Mouse (Mus musculus) 3T3-L1 (cell line): ENCODE measurements around the gene Cldn17.
A peak's percentile ranks its signal among the peaks of the same experiment; 100 is the strongest.

ENCODE experiments used
- DNase-seq: peaks from one replicate; pipeline ENCODE4 v3.0.0-alpha.2; 2015; ENCODE audit warnings: low read depth, low spot score

The Cldn17 gene

DNA sequence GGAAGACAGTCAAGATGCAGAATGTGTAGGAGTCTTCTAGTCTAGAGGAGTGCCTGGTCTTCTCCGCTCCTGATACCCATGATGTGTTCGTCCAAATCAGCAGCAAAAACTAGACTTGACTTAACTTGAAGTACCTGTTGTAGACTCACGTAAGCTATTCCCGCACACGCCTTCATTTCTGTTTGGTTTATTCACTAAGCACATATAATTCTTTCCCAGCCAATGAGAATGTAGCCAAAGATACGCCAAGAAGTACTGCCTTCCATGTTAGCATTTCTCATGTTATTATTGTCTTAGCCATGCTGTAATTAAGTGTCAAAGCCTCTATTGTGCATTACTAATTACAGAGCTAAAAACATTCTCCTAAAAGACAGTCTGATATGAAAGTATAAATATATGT lies at the start of gene Cldn17:
Cldn17 (minus strand) TSS at position 101 of the 400 bp plus-strand sequence.
- DNase-seq = no peak

DNA sequence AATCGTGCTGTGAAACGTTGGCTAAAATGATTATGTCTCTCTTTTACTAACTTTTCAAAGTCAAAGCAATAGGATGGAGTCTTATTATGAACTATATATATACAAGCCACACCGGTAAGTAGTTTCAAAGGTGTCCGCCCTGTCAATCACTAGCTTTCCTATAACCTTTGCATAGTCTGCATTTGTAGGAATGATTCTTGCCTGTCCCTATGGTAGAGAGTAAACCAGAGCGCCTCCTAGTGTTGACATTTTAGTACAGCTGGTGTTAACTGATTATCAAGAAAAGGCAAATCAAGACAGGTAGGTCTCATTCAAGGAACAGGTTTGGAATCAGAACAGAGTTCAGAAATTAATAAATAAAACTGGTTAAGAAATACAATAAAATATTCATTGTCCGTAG lies 35.7 kb upstream of the Cldn17 start:
- peak; percentile 28 for DNase-seq

DNA sequence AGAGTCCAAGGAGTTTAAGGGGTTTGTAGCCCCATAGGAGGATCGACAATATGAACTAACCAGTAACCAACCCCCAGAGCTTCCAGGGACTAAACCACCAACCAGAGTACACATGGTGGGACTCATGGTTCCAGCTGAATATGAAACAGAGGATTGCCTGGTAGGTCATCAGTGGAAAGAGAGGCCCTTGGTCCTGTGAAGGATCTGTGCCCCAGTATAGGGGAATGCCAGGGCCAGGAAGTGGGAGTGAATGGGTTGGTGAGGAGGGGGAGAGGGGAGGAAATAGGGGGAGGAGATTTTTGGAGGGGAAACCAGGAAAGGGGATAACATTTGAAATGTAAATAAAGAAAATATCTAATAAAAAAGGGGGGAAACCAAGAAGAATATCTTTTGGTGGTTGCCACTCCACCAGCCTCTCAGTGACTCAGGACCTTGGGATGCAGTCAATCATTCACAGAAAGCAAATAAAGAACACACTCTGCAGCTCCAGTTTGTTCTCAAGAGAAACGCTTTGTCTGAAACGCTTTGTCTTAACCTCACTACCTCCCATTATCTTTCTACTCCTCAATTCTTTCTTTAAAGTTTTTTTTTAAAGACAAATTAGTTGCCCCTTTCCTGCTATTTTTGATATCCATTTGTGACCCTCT lies 33.2 kb upstream of the Cldn17 start:
- DNase-seq = no peak

DNA sequence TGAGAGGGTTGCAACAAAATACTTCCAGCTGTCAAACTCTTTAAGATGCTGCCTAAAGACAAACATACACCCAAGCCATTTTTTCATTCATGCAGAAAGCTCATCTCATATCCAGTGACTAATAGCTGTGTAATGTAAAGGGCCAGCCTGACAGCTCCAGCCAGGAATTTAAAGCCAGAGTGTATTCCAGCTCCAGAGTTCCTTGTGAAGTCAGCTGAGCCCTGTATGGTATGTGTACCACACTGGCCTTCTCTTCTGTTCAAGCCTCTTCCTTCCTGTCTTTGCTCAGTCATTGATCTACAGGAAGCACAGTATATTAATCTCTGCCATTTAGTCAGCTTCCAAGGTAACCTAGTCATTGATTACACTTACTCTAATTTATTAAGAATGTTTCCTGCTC lies 4.6 kb upstream of the Cldn17 start:
- DNase-seq = no peak

DNA sequence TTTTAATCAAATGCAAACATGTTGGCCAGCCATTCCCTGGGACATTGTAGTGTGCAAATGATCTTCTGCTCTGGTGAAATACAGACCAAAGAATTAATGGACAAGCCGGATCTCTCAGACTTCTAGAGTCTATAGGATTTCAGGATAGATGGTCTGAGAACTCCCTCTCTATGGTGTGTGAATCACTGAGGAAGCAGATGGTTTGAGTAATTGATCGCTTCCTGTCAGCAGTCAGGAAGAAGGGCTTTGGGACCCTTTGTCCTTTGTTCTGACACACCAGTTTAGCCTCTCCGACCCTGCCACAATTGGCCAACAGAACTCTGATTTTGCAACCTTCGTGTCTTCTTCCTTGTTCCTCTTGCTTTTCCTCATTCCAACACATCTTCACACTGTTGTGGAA lies 1.4 kb upstream of the Cldn17 start:
- no peak for DNase-seq

DNA sequence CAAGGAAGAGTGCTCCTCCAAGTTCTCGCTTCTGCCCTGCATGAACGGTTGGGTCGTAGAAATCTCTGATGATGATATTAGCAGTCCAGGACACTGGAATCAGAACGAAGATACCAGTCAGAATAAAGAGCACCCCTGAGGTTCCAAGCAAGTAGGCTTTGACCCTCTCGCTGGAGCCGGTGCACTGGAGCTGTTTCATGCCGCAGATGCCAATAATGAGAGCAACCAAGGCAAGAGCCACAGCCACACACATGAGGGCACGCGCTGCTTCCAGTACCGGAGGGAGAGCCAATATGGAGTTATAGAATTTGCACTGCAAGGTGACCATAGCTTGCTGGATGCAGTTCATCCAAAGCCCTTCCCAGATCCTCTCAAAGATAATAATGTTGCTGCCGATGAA lies 440 bp downstream of the Cldn17 start:
- no peak for DNase-seq

DNA sequence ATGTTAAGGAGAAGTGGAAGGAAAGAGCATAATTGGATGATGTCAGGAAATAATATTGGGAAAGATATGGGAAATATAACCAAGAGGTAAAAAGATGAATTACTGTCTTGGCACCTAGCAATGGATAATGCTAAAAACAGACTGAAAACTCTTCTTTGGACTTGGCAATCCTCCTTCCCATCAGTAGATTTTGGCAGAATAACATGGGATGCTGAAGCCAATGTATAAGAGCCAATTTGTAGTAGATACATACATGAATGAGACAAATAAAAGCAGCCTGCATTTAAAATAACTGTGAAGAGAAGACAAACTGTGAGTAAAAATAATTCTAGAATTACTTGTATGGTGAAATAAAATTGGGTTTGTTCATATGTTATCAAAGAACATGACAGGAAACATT lies 18.7 kb downstream of the Cldn17 start:
- DNase-seq = no peak

DNA sequence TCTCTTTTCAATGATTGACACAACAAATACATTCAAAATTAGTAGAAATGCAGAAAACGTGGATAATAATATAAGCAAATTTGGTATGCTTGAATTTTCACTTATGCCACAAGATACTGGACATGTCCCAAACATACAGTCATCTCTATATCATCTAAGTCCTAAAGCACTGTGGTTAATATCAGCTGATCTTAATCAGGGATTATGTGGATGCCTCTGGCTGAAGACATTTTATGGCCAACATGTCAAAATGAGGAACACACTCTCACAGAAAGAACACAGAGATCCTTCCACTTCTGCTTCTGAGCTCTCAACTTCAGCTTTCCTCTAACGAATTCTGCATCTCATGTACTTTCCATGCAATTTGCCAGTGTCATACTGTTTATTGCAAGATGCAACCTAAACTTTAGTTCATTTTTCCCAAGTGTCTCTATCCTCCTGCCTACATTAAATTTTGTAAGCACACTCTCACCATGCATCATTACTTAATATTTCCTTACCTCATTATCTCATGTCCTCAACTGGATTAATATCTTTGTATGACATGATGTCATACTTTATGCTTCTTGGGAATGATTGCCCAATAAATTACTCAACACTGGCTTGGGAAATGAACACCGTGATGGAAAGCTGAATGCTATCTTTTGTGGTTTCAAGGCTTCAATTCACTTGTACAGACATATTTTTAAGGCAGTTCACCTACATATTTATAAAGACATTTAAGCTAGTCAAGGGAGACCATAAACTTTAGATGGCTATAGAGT lies 26.6 kb downstream of the Cldn17 start:
- no peak for DNase-seq

DNA sequence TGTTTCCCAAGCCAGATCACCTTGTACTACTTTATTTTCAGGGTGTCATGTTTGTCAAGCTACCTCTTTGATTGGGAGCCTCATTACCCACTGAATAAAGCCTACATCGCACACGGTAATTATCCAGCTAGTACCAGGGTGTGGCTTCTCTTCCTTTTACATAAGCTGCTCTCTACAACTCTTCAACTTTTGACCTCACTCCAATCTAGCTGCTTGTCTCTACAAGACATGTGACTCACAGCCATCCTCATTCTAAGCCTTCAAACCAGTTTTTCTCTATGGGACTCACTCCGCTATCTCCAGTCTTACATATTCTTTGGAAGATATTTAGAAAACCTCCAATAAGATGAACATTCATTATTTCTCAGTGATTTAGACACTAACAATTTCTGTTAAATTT lies 43.5 kb downstream of the Cldn17 start:
- no peak for DNase-seq
